Mouse (Mus musculus): ENCODE measurements around the gene Mylk. TPM values are rescaled to one million over a fixed set of nuclear protein-coding genes. Genes with fewer than 3 reads are reported as not detected.

Mylk gene
- polyA plus RNA-seq, 1 experiment from 2014 or later = 5.5 TPM

DNA sequence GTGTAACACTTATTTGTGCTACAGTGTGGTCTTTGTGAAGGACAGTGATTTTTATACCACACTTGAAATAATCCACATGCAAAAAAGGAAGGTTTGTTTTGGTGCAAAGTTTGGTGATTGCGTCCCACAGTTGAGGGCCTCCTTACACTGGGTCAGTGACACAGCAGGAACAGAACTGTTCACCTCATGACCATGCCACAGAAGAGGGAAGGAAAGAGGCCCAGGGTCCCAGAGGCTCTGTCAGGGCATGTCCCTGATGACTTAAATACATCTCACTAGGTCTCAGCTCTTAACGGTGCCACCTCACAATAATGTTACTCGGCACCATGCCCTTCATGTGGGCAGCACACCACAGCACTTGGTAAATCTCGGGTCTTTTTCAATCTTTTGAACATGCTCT, 280.3 kb downstream of the Mylk start:
- Histone ChIP-seq H3K36me3 (replicated peaks) (peaks cover 7% of the 10 kb centered on the region; the same call in 1 of the 2 replicates), H3K27me3 (peaks cover 5% of the 10 kb centered on the region; the same call in 1 of the 2 replicates), H3K4me1 (peaks cover 3% of the 10 kb centered on the region; the same call in 1 of the 2 replicates), H3K9ac (no peak overlapping the region), H3K4me2 (no peak overlapping the region), H3K9me3 (no peaks in the 10 kb centered on the region), H3K27ac (no peak overlapping the region), H3K4me3 (replicated peaks) (no peak overlapping the region)
- 98% methylated on average over 4 of the region's 4 CpGs for WGBS
- no peak for ATAC-seq (ENCODE audit: low FRiP score)

DNA sequence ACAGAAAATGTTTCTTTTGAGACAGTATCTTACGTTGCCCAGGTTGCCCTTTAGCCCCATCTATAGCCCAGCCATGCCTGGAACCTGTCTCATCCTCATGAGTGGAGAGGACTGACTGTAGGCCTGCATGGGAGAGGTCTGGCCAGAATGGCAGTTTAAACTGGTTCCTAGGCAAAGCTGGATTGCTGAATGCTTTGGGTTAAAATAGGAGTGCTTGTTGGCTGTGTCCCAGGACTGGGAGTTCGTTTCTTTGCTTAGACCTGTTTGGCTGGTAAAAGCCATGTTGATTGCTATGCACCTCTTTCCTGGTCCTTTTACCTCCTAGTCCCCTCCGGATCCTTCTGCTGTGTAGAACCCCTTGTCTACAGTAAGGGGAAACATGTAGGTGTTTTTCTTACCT, 288.2 kb downstream of the Mylk start:
- H3K4me1 ChIP-seq = peaks cover 8% of the 10 kb centered on the region
- 92% methylated on average over 3 of the region's 3 CpGs for WGBS
- H3K27me3 ChIP-seq = no peaks in the 10 kb centered on the region
- H3K27ac ChIP-seq = no peak overlapping the region
- no peak overlapping the region for H3K4me2 ChIP-seq
- H3K36me3 ChIP-seq (replicated peaks) = peaks cover 7% of the 10 kb centered on the region
- no peak overlapping the region for H3K4me3 ChIP-seq (replicated peaks)
- no peaks in the 10 kb centered on the region for H3K9me3 ChIP-seq
- H3K9ac ChIP-seq = no peak overlapping the region
- ATAC-seq (ENCODE audit: low FRiP score) = no peak

DNA sequence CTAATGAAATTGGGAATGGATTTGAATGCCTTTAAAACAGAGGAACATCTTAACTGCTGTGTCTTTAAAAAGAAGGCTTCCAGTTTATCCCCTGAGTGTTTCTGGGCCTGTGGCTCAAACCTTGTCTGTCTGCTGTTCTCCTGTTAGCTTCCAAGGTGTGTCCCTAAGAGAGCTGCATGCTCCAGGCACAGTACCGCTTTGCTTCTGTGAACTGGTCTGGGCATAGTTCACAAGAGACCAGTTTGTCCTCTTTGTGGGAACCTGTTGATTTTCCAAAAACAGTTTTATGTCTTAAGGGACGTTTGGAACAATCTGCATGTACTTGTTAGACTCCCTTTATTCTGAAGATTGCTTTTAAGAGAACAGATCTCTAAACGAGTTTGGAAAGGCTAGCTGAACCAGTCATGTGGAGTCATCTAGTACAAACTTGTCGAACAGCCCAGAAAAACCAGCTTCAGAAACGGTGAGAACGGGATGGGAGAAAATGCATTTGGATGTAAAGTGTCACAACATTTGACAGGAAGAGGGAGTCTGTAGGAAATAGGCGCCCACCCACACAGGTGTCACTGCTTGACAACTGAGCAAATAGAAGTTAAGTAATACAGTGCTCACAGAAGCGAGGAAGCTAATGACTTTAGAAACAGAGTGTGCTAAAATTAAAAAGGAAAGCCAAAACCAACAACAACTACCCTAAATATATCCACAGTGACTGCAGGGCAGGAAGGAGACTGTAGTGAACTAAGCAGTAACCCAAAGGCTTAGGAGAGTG, 289.0 kb downstream of the Mylk start:
- Histone ChIP-seq H3K9ac (no peak overlapping the region), H3K4me3 (replicated peaks) (no peak overlapping the region), H3K4me2 (no peak overlapping the region), H3K27me3 (no peaks in the 10 kb centered on the region), H3K4me1 (peaks cover 9% of the 10 kb centered on the region), H3K27ac (no peak overlapping the region), H3K36me3 (replicated peaks) (peaks cover 4% of the 10 kb centered on the region), H3K9me3 (no peaks in the 10 kb centered on the region)
- 74% methylated on average over 8 of the region's 8 CpGs for WGBS
- no peak for ATAC-seq (ENCODE audit: low FRiP score)

DNA sequence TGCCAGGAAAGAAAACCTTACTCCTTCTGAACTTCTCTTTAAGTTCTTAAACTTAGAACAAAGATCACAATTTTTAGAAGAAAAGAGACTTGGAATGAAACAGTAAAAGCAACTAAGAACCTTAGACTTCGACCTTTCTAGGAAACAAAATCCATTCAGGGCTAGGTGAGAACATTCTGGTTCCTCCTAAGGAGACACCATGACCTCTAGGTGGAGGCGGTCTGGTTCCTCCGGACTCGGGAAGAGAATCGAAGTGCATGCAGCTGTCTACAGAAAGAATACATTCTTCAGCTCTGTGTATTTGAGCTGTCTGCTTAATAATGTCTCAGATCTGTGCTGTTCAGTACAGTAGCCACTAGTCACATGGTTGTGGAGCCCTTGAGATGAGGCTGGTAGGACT, 290.0 kb downstream of the Mylk start:
- WGBS = 88% methylated on average over 5 of the region's 5 CpGs
- no peak overlapping the region for H3K9ac ChIP-seq
- H3K36me3 ChIP-seq (replicated peaks) = peaks cover 9% of the 10 kb centered on the region
- H3K4me3 ChIP-seq (replicated peaks) = no peak overlapping the region
- no peak overlapping the region for H3K4me2 ChIP-seq
- H3K27me3 ChIP-seq = no peaks in the 10 kb centered on the region
- H3K27ac ChIP-seq = no peak overlapping the region
- no peaks in the 10 kb centered on the region for H3K9me3 ChIP-seq
- ATAC-seq (ENCODE audit: low FRiP score) = no peak
- H3K4me1 ChIP-seq = peaks cover 9% of the 10 kb centered on the region

GRCm38 (mm10) chr16:35036754-35037153, 291.7 kb downstream of the Mylk start:
- H3K9me3 ChIP-seq = no peaks in the 10 kb centered on the region
- no peak overlapping the region for H3K4me2 ChIP-seq

DNA sequence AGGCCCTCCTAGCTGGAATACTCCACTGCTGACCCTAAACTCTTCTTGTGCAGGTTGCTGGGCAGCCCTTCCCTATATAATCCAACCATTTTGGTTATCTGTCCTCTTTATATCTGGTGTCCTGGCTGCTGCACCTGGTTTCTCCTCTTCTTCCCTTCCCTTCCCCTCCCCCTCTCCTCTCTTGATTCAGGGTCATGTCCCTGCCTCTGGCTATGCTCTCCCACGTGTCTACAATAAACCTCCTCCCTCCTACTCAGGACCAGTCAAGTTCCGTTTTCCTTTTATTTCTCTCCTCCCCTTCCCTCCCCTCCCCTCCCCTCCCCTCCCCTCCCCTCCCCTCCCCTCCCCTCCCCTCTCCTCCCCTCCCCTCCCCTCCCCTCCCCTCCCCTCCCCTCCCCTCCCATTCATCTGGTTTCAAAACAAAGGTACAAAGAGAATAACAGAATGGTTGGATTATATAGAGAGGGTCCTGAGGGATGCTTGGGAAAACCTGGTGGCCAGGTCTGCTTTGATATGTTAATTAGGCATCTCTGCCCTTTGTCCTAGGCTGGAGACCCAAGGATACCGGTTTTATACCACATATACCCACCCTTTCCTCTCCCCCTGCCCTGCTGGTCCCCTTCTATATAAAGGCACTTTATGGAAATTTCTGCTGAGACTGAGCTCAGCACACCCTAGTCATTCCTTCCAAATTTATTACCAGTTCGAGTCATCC, 293.5 kb downstream of the Mylk start:
- H3K4me1 ChIP-seq = peaks cover 14% of the 10 kb centered on the region
- no peak overlapping the region for H3K4me3 ChIP-seq (replicated peaks)
- no peaks in the 10 kb centered on the region for H3K27me3 ChIP-seq
- no peak overlapping the region for H3K4me2 ChIP-seq
- WGBS = 17% methylated on average over 4 of the region's 4 CpGs
- peaks cover 15% of the 10 kb centered on the region for H3K36me3 ChIP-seq (replicated peaks)
- peak; percentile 41; the same call in 1 of the 2 replicates for ATAC-seq (ENCODE audit: low FRiP score)
- no peaks in the 10 kb centered on the region for H3K9me3 ChIP-seq
- 0 out of 2 replicates have a peak overlapping the region, but pooled peaks have one; percentile 25 for H3K27ac ChIP-seq
- no peak overlapping the region for H3K9ac ChIP-seq

More at GRCm38 (mm10) chr16:35036754-35037153, 291.7 kb downstream of the Mylk start:
- Histone ChIP-seq H3K4me1 (peaks cover 14% of the 10 kb centered on the region), H3K36me3 (replicated peaks) (peaks cover 15% of the 10 kb centered on the region), H3K9ac (no peak overlapping the region), H3K4me3 (replicated peaks) (no peak overlapping the region), H3K27ac (no peak overlapping the region), H3K27me3 (no peaks in the 10 kb centered on the region)
- no peak for ATAC-seq (ENCODE audit: low FRiP score)
- 87% methylated on average over 5 of the region's 5 CpGs for WGBS

GRCm38 (mm10) chr16:35040154-35040553, 295.1 kb downstream of the Mylk start:
- peaks cover 15% of the 10 kb centered on the region for H3K36me3 ChIP-seq (replicated peaks)
- no peak overlapping the region for H3K4me2 ChIP-seq
- H3K27ac ChIP-seq = no peak overlapping the region
- ATAC-seq (ENCODE audit: low FRiP score) = no peak
- H3K27me3 ChIP-seq = no peaks in the 10 kb centered on the region
- H3K4me1 ChIP-seq = peaks cover 14% of the 10 kb centered on the region
- no peak overlapping the region for H3K4me3 ChIP-seq (replicated peaks)
- 62% methylated on average over 1 of the region's 1 CpGs for WGBS
- H3K9me3 ChIP-seq = no peaks in the 10 kb centered on the region
- H3K9ac ChIP-seq = no peak overlapping the region

DNA sequence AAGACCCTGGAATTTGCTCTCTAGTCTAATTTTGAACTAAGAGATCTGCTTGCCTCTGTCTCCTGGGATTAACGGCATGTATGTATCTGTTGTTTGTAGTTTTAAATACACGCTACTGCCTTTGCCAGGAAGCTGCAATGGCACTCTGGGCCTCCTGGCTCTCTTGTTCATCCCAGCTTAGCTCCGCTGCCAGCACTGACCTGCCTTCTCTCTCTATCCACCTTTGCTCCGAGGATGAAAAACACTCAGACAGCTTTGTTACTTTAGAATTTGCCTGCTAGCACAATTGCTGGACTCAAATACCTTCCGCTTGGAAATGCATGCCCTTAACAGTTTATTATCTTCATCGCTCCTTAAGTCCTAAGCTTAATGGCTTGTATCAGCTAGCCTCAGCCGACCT, 296.0 kb downstream of the Mylk start:
- H3K9ac ChIP-seq = no peak overlapping the region
- no peaks in the 10 kb centered on the region for H3K9me3 ChIP-seq
- no peak overlapping the region for H3K4me3 ChIP-seq (replicated peaks)
- no peak overlapping the region for H3K27ac ChIP-seq
- peaks cover under 1% of the 10 kb centered on the region; the same call in 1 of the 2 replicates for H3K27me3 ChIP-seq
- 85% methylated on average over 7 of the region's 7 CpGs for WGBS
- ATAC-seq (ENCODE audit: low FRiP score) = no peak
- H3K4me1 ChIP-seq = peaks cover 14% of the 10 kb centered on the region
- H3K4me2 ChIP-seq = no peak overlapping the region
- peaks cover 15% of the 10 kb centered on the region for H3K36me3 ChIP-seq (replicated peaks)

GRCm38 (mm10) chr16:35046081-35046775, 301.2 kb downstream of the Mylk start:
- no peaks in the 10 kb centered on the region for H3K9me3 ChIP-seq
- H3K4me3 ChIP-seq (replicated peaks) = no peak overlapping the region
- H3K36me3 ChIP-seq (replicated peaks) = peaks cover 3% of the 10 kb centered on the region
- peaks cover 11% of the 10 kb centered on the region for H3K4me1 ChIP-seq
- no peak overlapping the region for H3K9ac ChIP-seq
- 80% methylated on average over 6 of the region's 6 CpGs for WGBS
- H3K27me3 ChIP-seq = peaks cover 3% of the 10 kb centered on the region; the same call in 1 of the 2 replicates
- no peak overlapping the region for H3K4me2 ChIP-seq
- H3K27ac ChIP-seq = no peak overlapping the region
- no peak for ATAC-seq (ENCODE audit: low FRiP score)

- H3K36me3 ChIP-seq (replicated peaks) = no peaks in the 10 kb centered on the region; the same call in 1 of the 2 replicates
- H3K4me2 ChIP-seq = no peak overlapping the region
- no peaks in the 10 kb centered on the region for H3K9me3 ChIP-seq
- H3K4me1 ChIP-seq = peaks cover 11% of the 10 kb centered on the region
- WGBS = 84% methylated on average over 6 of the region's 6 CpGs
- H3K9ac ChIP-seq = no peak overlapping the region
- H3K27ac ChIP-seq = no peak overlapping the region
- ATAC-seq (ENCODE audit: low FRiP score) = no peak
- peaks cover 3% of the 10 kb centered on the region; the same call in 1 of the 2 replicates for H3K27me3 ChIP-seq
- no peak overlapping the region for H3K4me3 ChIP-seq (replicated peaks)
Measured at GRCm38 (mm10) chr16:35047272-35047969, 302.4 kb downstream of the Mylk start.

DNA sequence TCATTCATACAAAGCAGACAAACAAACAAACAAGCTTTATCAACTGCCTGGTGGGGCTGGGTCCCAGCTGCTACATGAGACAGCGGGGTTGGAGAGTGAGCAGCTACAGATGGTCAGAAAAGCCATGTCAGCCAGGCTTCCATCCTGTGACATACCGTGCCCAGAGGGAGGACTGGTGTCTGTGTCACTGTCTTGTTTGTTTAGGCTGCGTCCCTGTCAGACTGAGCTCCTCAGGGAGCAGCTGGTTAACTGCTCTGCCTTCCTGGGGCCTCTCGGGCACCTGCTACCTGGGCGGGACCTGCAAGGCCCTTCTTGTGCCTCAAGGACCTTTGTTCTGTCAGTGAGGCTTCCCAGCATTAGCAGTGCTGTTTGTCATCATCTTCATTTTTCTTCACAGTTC, 306.1 kb downstream of the Mylk start:
- no peaks in the 10 kb centered on the region; the same call in 1 of the 2 replicates for H3K36me3 ChIP-seq (replicated peaks)
- no peak overlapping the region for H3K4me3 ChIP-seq (replicated peaks)
- no peak overlapping the region for H3K9ac ChIP-seq
- 63% methylated on average over 5 of the region's 5 CpGs for WGBS
- H3K27me3 ChIP-seq = peaks cover under 1% of the 10 kb centered on the region; the same call in 1 of the 2 replicates
- H3K4me1 ChIP-seq = peaks cover 11% of the 10 kb centered on the region
- H3K4me2 ChIP-seq = no peak overlapping the region
- no peaks in the 10 kb centered on the region for H3K9me3 ChIP-seq
- ATAC-seq (ENCODE audit: low FRiP score) = no peak
- H3K27ac ChIP-seq = no peak overlapping the region

Measured in forebrain, embryonic 12.5 days (tissue).